Mouse (Mus musculus): ENCODE results near the gene Hmgn3.
"Not testable (repeated sequence)": the region's sequence is repeated elsewhere in the genome, so short reads cannot be mapped to it uniquely, and the experiment has no call there.

Gene Hmgn3

DNA sequence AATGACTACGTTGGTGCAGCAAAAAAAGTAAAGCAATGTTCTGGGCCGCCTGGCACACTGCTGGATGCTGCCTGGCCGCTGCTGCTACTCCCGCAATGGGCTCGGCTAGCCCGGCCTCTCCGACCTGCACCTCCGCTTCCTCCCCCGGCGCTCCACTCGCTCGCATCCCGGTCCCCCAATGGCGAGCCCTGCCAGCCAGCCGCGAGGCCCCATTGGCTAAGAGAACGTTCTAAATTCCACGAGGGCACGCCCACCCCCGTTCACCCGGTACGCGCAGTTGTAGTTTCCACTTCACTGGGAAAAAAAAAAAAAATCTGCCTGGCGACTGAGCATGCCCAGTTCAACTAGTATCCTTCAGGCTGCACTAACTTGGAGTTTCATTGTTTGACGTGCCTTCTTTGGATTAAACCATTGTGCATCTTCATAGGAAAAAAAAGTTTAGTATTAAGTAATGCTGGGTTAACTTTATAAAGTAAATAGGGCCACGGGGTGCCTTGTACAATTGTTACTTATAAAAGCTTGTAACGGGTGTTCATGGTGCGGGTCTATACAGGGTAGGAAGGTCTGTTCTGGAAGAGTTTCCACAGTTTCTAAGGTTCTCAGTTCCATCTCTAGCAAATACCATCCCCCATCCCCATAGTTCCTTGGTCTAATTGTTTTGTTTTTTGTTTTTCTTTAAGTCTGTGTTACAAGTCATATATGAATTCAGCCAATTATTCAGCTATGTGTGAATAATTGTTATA is at the start of gene Hmgn3:
TSS of gene Hmgn3 (minus strand) at position 240 of the 743 bp plus-strand sequence.
- peak; percentile 53 for DNase-seq (ENCODE audit: extremely low spot score, low read depth, low spot score)

- DNase-seq (ENCODE audit: extremely low spot score, low read depth, low spot score) = no peak
These were observed 49.3 kb upstream of the Hmgn3 start for GRCm38 (mm10) chr9:83195765-83196164.

DNA sequence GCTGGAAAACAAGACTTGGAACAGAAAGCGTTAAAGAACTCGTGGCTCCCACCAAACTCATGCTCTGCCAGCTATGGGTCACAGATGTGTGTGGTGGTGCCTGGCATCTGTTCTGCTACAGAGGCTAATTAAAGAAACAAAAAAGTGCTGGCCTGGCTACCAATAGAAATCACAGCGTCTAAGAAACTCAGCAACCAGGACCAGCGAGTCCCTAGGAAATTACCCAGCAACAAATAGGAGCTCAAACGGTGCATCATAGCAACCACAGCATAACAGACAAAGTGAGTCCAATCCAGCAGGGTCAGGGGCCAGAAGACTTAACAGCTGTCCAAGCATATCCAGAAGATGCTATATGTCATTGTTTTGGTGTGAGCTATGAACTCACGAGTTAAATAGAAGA is 48.5 kb upstream of the Hmgn3 start:
- no peak for DNase-seq (ENCODE audit: extremely low spot score, low read depth, low spot score)

GRCm38 (mm10) chr9:83187752-83188151 is 41.3 kb upstream of the Hmgn3 start:
- no peak for DNase-seq (ENCODE audit: extremely low spot score, low read depth, low spot score)

DNA sequence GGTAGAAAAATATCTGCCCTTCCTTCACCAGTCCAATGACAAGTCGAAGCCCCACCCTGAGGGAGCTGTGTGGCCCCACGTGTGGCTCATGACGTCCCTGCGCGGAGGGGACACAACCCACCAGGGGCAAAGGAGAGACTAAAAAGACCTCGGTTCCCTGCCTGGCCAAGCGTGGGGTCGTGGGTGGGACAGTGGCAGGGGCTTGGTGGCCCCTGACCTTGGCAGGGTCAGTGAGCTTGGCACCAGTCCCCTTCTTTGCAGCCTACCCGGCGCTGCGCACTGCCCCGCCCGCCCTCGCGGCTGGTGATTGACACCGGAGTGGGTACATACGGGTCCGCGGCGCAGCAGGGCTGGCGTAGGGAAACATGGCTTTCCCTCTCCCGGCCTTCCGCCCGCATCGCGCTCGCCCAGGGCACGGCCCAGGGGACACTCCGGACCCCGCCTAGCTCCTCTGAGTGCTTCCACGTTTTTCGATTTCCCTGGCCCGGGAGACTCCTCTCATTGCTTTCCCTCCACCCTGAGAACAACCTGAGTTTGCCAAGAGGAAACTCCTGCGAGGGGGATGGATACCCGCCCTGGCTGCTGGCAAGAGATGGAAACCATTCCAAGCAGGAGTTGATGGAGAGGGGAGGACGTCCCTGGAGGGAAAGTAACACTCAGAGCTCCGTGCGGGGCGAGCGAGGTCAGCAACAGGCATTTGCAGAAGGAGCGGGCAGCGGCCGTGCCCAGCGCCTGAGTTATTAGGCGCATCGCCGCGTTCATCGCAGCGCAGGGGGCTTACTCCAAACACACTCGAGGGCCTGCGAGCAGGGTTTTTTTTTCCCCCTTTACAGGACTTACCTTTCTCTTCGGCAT is 667 bp downstream of the Hmgn3 start:
- DNase-seq (ENCODE audit: extremely low spot score, low read depth, low spot score) = no peak

- no peak for DNase-seq (ENCODE audit: extremely low spot score, low read depth, low spot score)
These were observed 16.7 kb downstream of the Hmgn3 start for GRCm38 (mm10) chr9:83129831-83130230.

DNA sequence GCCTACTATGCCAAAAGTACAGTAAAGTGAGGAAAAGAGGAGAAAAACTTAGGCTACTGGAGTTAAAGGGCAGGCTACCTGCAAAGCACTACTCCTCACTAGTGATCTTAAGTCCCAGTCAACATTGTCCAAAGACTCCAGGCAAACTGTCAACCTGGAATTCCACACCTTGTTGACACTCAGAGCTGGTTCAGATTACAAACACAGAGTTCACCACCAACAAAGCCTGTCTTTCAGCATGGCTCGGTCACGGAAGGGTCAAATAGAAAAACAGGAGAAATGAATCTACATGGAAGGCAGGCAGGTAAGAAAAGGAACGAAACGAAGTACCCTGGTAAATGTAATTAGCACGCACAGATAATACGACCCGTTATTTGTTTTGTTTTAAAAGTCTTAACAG is 18.6 kb downstream of the Hmgn3 start:
- no peak for DNase-seq (ENCODE audit: extremely low spot score, low read depth, low spot score)

GRCm38 (mm10) chr9:83126482-83126881 is 20.0 kb downstream of the Hmgn3 start:
- not testable (repeated sequence) for DNase-seq (ENCODE audit: extremely low spot score, low read depth, low spot score)

DNA sequence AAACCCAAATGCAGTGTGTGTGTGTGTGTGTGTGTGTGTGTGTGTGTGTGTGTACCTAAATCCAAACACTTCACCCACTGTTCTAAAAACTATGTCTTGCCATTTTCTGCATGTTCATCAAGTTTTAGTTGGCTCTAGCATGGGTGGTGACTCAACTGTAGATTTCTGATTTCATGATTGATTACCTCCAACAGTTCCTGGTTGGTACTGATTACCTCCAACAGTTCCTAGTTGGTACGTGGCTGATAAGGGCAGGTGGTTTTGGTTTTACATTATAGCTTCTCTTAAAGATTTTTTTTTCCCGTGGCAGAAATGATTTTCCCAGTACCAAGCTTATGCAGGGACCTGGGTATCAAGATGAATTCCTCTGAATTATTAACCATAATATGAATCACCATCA is 27.3 kb downstream of the Hmgn3 start:
- DNase-seq (ENCODE audit: extremely low spot score, low read depth, low spot score) = no peak

DNA sequence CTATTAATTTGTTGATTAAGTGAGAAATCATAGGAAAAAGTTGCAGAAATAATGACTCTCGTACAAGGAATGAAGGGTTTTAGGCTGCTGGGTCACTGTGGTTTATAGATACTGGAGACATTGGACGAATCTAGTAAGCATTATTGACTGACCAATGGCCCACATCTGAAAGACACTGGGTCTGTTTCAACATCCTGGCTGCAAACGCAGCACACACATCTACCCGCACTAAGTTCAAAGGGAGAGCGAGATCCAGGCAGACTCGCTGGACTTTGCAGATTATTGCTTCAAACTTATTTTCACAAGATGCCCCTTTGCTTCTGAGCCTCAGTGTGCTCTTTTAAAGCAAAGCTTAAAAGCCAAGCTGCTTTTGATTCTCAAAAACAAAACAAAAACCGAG is 29.0 kb downstream of the Hmgn3 start:
- DNase-seq (ENCODE audit: extremely low spot score, low read depth, low spot score) = no peak

DNA sequence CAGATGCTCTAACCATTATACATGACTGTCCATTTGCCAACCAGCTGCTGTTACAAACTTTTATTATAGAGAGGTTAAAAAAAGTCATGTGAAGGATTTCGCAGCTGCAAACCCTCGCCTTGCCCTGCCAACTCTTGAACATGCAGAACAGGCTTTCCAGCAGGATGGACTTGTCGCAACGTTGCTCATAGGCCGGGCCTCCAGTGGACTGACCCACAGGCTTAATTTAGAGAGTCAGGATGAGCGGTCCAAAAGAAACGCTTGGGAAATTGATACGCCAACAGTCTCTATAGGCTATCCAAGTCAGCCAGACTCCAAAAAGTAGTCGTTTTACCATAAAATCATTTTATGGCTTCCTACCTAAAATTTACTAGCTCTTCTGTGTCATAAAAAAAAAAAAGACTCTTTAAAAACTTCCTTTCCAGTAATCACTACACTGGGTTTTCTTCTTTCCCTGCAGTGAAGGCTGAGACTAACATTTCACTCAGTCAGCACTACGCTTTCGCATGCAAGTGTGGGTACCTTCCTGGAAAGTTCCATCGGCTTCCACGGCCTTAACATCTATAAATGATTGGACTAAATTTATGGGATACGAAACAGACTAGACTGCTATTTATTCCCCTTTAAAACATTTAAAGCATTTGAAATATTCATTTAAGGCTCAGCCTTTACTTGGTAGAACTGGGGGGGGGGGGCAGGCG is 29.6 kb downstream of the Hmgn3 start:
- DNase-seq (ENCODE audit: extremely low spot score, low read depth, low spot score) = no peak

DNA sequence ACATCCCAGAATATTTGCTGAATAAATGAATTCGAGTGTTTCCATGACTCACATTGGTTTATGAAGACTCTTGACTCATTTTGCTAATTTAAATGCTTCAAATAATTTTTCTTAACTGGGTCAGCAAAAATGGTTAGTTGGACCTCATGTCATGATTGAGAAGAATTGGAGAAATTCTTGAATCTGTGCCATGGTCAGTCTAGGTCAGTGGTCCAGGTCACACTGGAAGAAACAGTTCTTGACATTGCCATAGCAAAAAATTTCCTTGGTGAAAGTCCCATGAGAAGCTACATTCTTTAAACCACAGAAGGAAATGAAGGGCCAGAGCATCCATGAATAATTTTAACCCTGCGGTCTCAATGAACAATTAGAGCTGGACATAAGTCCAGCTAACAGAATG is 30.8 kb downstream of the Hmgn3 start:
- DNase-seq (ENCODE audit: extremely low spot score, low read depth, low spot score) = no peak

GRCm38 (mm10) chr9:83113800-83114217 is 32.7 kb downstream of the Hmgn3 start:
- no peak for DNase-seq (ENCODE audit: extremely low spot score, low read depth, low spot score)

DNA sequence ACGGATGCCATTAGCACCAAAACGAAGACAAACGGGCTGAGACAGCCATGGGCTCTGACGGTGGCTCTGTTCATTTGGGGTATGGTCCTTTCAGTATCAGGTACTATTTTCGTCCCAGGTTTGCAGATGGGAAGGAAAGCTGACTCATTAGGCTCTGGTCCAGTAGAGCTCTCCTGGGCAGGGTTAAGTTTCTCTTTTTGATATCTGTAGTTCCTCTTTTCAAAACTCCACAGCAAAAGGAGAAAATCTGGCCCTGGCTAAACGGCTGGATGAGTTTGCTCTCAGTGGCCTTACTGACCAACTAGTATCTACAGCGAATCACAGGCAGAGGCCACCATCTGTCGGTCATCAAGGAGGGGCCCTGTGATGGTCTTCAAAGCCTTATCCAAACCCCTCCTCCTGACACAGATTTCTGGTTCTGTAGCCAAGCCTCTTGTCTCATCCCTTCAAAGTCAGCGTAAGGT is 34.1 kb downstream of the Hmgn3 start:
- no peak for DNase-seq (ENCODE audit: extremely low spot score, low read depth, low spot score)

- DNase-seq (ENCODE audit: extremely low spot score, low read depth, low spot score) = no peak
These were observed 34.7 kb downstream of the Hmgn3 start for GRCm38 (mm10) chr9:83111789-83112188.

DNA sequence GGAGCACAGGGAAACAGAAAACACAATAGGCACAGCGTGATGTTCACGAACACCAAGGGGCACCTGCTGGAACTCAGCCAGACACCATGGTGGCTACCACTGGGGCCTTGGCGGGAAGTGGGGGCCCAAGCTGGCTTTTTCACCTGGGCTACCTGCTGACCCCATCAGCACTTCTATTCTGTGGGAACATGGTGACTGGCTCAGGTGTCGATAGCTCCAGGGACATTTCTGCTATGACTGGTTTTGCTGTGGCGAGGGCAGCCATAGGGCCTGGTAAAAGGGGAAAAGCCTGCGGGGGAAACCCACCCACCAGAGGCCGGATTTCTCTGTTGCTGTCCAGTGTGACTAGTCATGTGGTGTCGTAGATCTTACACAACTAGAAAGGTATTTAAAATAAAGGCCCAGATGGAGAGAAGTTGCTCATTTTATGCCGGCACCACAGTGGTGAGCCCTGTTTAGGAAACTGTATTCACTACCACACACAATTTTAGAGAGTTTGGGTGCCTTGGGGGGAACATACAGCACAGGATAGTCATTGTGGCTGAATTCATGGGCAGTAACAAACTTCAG is 35.3 kb downstream of the Hmgn3 start:
- no peak for DNase-seq (ENCODE audit: extremely low spot score, low read depth, low spot score)

- DNase-seq (ENCODE audit: extremely low spot score, low read depth, low spot score) = no peak
These were observed 35.9 kb downstream of the Hmgn3 start for GRCm38 (mm10) chr9:83110406-83111116.

- no peak for DNase-seq (ENCODE audit: extremely low spot score, low read depth, low spot score)
These were observed 36.8 kb downstream of the Hmgn3 start for GRCm38 (mm10) chr9:83109705-83110104.

DNA sequence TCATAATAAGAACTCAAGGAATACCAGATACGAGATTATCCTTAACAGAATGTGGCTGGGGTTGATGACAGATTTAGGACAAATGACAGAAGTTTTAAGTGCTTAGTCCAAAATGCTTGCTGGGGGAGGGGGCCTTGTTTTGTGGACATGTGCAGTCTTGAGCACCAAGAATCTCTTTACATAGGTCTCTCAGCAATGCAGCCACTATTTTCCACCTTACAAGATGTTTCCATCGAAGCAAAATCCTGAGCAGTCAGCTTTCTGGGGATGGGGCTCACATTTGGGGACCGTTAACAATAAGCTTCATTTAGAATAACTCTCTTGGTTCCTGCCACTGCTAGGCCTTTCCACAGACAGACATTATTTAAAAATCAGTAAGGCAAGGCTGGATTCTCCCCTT is 37.7 kb downstream of the Hmgn3 start:
- DNase-seq (ENCODE audit: extremely low spot score, low read depth, low spot score) = no peak

GRCm38 (mm10) chr9:83103785-83104184 is 42.7 kb downstream of the Hmgn3 start:
- DNase-seq (ENCODE audit: extremely low spot score, low read depth, low spot score) = no peak

GRCm38 (mm10) chr9:83101691-83102090 is 44.8 kb downstream of the Hmgn3 start:
- DNase-seq (ENCODE audit: extremely low spot score, low read depth, low spot score) = no peak
